Mouse (Mus musculus): ENCODE measurements around the gene Olfr694. TPM values are rescaled to one million over a fixed set of nuclear protein-coding genes. Genes with fewer than 3 reads are reported as not detected.

Olfr694 gene
- total RNA-seq (2023) = not detected

DNA sequence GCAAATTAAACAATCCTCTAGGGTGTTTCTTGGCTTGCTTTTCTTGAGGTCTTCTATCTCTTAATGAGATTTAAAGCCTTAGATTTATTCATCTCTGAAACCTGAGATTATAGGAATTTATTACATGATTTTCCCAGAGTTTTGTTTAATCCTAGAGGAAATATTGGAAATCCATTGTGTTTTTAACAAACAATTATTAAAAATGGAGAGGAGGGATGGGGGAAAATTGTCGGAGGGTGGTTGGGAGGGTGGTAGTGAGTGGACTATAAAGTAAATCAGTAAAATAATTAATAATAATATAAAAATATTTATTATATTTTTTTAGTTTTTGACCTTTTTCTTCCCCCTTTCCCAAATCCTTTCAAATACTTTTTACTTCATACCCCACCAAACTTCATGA is at the start of gene Olfr694:
Gene Olfr694, minus strand, starts transcription at position 101 of the 400 bp plus-strand sequence.

DNA sequence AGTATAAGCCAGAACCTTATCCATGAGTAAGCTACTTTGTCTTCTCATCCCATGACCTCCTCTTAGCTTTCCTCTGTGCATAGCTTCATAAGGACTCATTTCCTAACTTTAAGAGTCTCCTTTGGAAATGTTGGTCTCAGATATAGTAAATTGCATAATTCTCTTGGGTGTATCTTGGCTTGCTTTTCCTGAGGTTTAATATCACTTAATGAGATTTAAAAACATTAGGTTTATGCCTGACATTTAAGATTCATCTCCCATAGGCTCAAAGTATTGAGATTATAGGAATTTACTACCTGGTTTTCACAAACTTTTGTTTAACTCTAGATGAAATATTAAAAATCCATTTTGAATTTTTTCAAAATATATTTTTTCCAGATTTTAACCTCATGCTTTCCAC is 24.7 kb upstream of the Olfr694 start, which contains the start of gene Olfr695:
Gene Olfr695, minus strand, starts transcription at position 101 of the 400 bp plus-strand sequence.

DNA sequence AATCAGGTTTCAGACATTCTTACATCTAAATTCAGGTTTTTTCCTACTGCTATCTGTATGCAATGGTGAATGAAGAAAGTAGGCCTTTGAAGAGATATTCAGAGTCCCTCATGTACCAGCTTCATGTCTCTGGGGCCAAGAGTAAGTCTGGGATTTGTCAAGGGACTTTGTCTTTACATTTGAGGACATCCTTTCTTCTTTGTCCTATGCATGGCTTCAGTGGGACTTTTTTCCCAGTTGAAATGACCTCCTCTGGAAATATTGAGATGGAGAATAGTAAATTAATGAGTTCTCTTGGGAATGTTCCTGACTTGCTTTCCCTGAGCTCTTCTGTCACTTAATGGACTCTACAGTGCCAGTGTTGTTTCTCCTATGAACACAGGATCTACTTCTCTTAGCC is 11.1 kb downstream of the Olfr694 start, which contains the start of gene Olfr693:
Gene Olfr693, minus strand, starts transcription at position 101 of the 400 bp plus-strand sequence.

Other genes starting within 250 kb of the Olfr694 start
- not detected for gene Olfr693, start 11.2 kb downstream of the Olfr694 start, total RNA-seq (2023)
- not detected for gene Olfr695, start 24.6 kb upstream of the Olfr694 start, total RNA-seq (2023)
- gene Olfr697, start 50.6 kb upstream of the Olfr694 start, total RNA-seq (2023) = not detected
- not detected for gene Olfr698, start 63.6 kb upstream of the Olfr694 start, total RNA-seq (2023)
- gene Olfr699, start 101.4 kb upstream of the Olfr694 start, total RNA-seq (2023) = not detected
- not detected for gene Olfr700, start 117.0 kb upstream of the Olfr694 start, total RNA-seq (2023)
- gene Olfr701, start 122.3 kb upstream of the Olfr694 start, total RNA-seq (2023) = not detected
- gene Olfr702, start 142.1 kb upstream of the Olfr694 start, total RNA-seq (2023) = not detected
- gene Olfr703, start 151.5 kb upstream of the Olfr694 start, total RNA-seq (2023) = not detected
- not detected for gene Olfr704, start 171.4 kb upstream of the Olfr694 start, total RNA-seq (2023)
- gene Olfr705, start 185.1 kb upstream of the Olfr694 start, total RNA-seq (2023) = not detected
- gene Olfr706, start 196.3 kb upstream of the Olfr694 start, total RNA-seq (2023) = not detected
- gene Olfr707, start 209.4 kb upstream of the Olfr694 start, total RNA-seq (2023) = not detected
- not detected for gene Olfr1532-ps1, start 216.2 kb upstream of the Olfr694 start, total RNA-seq (2023)
- under 1 TPM; 0.20 to 0.21 TPM for gene Olfr709-ps1, start 240.4 kb upstream of the Olfr694 start, total RNA-seq (2023)